Mouse (Mus musculus) bone marrow macrophage, adult 2 months (primary cell): ENCODE data around the gene Tiam1.

ENCODE experiments used
- CTCF ChIP-seq: IDR thresholded peaks from 2 replicates; pipeline ENCODE4 v1.5.1; 2012; ENCODE audit warnings: low read depth, mild to moderate bottlenecking, low read length, moderate library complexity
- POLR2A ChIP-seq: IDR thresholded peaks from 2 replicates; pipeline ENCODE4 v1.6.1; 2012; ENCODE audit warnings: mild to moderate bottlenecking, low read depth, low read length, borderline replicate concordance

DNA sequence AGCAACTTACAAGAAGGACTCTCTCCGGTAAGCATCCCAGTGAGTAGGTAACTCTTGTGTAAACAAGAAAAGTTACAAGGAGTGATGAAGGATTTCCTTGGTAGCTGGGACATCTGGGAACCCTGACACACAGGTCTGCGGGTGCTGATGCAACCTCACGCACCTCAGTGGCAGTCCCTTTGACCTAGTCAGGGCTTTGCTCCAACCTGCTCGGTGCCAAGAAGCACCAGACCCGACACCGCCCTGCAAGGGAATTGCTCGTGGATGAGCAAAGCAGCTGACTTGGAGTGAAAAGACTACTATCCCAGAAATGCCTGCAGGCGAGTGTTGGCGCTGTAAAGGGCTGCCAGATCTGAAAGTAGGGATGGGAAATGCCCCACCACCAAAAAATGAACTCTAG lies 168.1 kb downstream of the Tiam1 start:
- no peak for TF ChIP-seq CTCF
- no peak for TF ChIP-seq POLR2A
